Mouse (Mus musculus): ENCODE measurements around the gene Gm9944. TPM values are rescaled to one million over a fixed set of nuclear protein-coding genes. Genes with fewer than 3 reads are reported as not detected.

Gene Gm9944
- total and polyA plus RNA-seq, 3 experiments, result not detected

- Histone ChIP-seq H3K9ac (ENCODE audit: insufficient read depth, low read depth) (no peak overlapping the region), H3K27me3 (replicated peaks) (peaks cover 4% of the 10 kb centered on the region), H3K36me3 (replicated peaks in 1 of 2; ENCODE audit: control insufficient read depth in 1 of 2, insufficient read depth in 1 of 2, low read length in 1 of 2) (no peaks in the 10 kb centered on the region), H3K4me1 (ENCODE audit: control insufficient read depth in 1 of 2, insufficient read depth in 2 of 2) (no peaks in the 10 kb centered on the region), H3K79me2 (replicated peaks; ENCODE audit: control insufficient read depth, extremely low read depth, insufficient read depth, poor library complexity, severe bottlenecking) (no peaks in the 10 kb centered on the region), H3K4me2 (ENCODE audit: insufficient read depth, low read depth, poor library complexity, severe bottlenecking) (no peak overlapping the region), H3K4me3 (replicated peaks in 1 of 3; ENCODE audit: low read depth in 2 of 3, low read length in 2 of 3, poor library complexity in 1 of 3) (no peak overlapping the region), H3K9me3 (replicated peaks; ENCODE audit: low read length) (peaks cover 4% of the 10 kb centered on the region), H3K27ac (ENCODE audit: insufficient read depth, low read depth) (no peak overlapping the region)
- in situ Hi-C loops (cut with MboI; ENCODE audit: low pct_ligation_motif_present, low pct_unique_long_range_greater_than_20kb, low sequenced_read_pairs) (no loop called here), dilution Hi-C loops (cut with MboI; ENCODE audit: extremely low pct_ligation_motif_present, extremely low pct_unique_long_range_greater_than_20kb, low sequenced_read_pairs) (no loop called here)
- TF ChIP-seq ELF1 (IDR thresholded peaks at IDR 0.05; ENCODE audit: low read depth, low read length) (no peak), MYC (IDR thresholded peaks at IDR 0.05; ENCODE audit: low read depth, low read length) (no peak), MAX (IDR thresholded peaks at IDR 0.05; ENCODE audit: low read length) (no peak), UBTF (IDR thresholded peaks at IDR 0.05; ENCODE audit: low read depth, low read length) (no peak), POLR2AphosphoS2 (IDR thresholded peaks at IDR 0.05; ENCODE audit: low read depth, low read length) (no peak), CHD1 (IDR thresholded peaks at IDR 0.05; ENCODE audit: low read depth, low read length) (no peak), CTCF (conservative IDR thresholded peaks at IDR 0.05 in 1 of 2, IDR thresholded peaks at IDR 0.05 in 1 of 2; ENCODE audit: low read depth in 2 of 2, low read length in 2 of 2) (no peak), ZNF384 (IDR thresholded peaks at IDR 0.05; ENCODE audit: low read depth, low read length) (no peak), BHLHE40 (IDR thresholded peaks at IDR 0.05; ENCODE audit: low read depth, low read length) (no peak), IRF4 (IDR thresholded peaks at IDR 0.05; ENCODE audit: low read depth, low read length) (no peak), ZMIZ1 (IDR thresholded peaks at IDR 0.05; ENCODE audit: low read depth, low read length) (no peak), TCF12 (IDR thresholded peaks at IDR 0.05; ENCODE audit: low read depth, low read length) (no peak), MAFK (IDR thresholded peaks at IDR 0.05; ENCODE audit: insufficient replicate concordance, low read length) (no peak), NRF1 (IDR thresholded peaks at IDR 0.05; ENCODE audit: low read depth, low read length) (no peak), HCFC1 (IDR thresholded peaks at IDR 0.05; ENCODE audit: low read depth, low read length) (no peak), EP300 (IDR thresholded peaks at IDR 0.05; ENCODE audit: low read length) (no peak), ZKSCAN1 (IDR thresholded peaks at IDR 0.05; ENCODE audit: borderline replicate concordance, low read depth, low read length) (no peak), RAD21 (IDR thresholded peaks at IDR 0.05; ENCODE audit: low read depth, low read length) (no peak), CHD2 (IDR thresholded peaks at IDR 0.05; ENCODE audit: low read length) (no peak)
- no peak for DNase-seq (ENCODE audit: extremely low read depth)
These were observed 22.4 kb downstream of the Gm9944 start for GRCm38 (mm10) chr4:144430723-144431122.

- in situ Hi-C loops (cut with MboI; ENCODE audit: low pct_ligation_motif_present, low pct_unique_long_range_greater_than_20kb, low sequenced_read_pairs), result no loop called here
- H3K27me3 ChIP-seq (replicated peaks), result peaks cover 4% of the 10 kb centered on the region
These were observed 24.2 kb downstream of the Gm9944 start for GRCm38 (mm10) chr4:144428868-144429267.

More at GRCm38 (mm10) chr4:144428868-144429267, 24.2 kb downstream of the Gm9944 start:
- Histone ChIP-seq H3K4me1 (ENCODE audit: control insufficient read depth in 1 of 2, insufficient read depth in 2 of 2) (no peaks in the 10 kb centered on the region), H3K9me3 (replicated peaks; ENCODE audit: low read length) (peaks cover 7% of the 10 kb centered on the region), H3K9ac (ENCODE audit: insufficient read depth, low read depth) (no peak overlapping the region), H3K4me2 (ENCODE audit: insufficient read depth, low read depth, poor library complexity, severe bottlenecking) (no peak overlapping the region), H3K36me3 (replicated peaks in 1 of 2; ENCODE audit: control insufficient read depth in 1 of 2, insufficient read depth in 1 of 2, low read length in 1 of 2) (no peaks in the 10 kb centered on the region), H3K27ac (ENCODE audit: insufficient read depth, low read depth) (no peak overlapping the region), H3K4me3 (replicated peaks in 1 of 3; ENCODE audit: low read depth in 2 of 3, low read length in 2 of 3, poor library complexity in 1 of 3) (no peak overlapping the region), H3K79me2 (replicated peaks; ENCODE audit: control insufficient read depth, extremely low read depth, insufficient read depth, poor library complexity, severe bottlenecking) (no peaks in the 10 kb centered on the region)
- dilution Hi-C loops (cut with MboI; ENCODE audit: extremely low pct_ligation_motif_present, extremely low pct_unique_long_range_greater_than_20kb, low sequenced_read_pairs), result no loop called here
- TF ChIP-seq CTCF (conservative IDR thresholded peaks at IDR 0.05 in 1 of 2, IDR thresholded peaks at IDR 0.05 in 1 of 2; ENCODE audit: low read depth in 2 of 2, low read length in 2 of 2), result peak; percentile 36 to 51
- no peak for TF ChIP-seq MAFK (IDR thresholded peaks at IDR 0.05; ENCODE audit: insufficient replicate concordance, low read length)
- TF ChIP-seq RAD21 (IDR thresholded peaks at IDR 0.05; ENCODE audit: low read depth, low read length), result peak; percentile 20
- TF ChIP-seq NELFE (IDR thresholded peaks at IDR 0.05; ENCODE audit: low read depth, low read length), result no peak
- DNase-seq (ENCODE audit: extremely low read depth), result peak; percentile 18

Measured in CH12.LX (cell line).